Mouse (Mus musculus) skeletal muscle tissue, adult 2 months (tissue): ENCODE results near the gene Evpl.

Experiments used
- DNase-seq: peaks from one replicate; pipeline ENCODE4 v3.0.0-alpha.2; 2012; ENCODE audit warnings: low read depth, low spot score

Gene Evpl

GRCm38 (mm10) chr11:116171959-116172358, 65.9 kb downstream of the Evpl start:
- DNase-seq: no peak
